Mouse (Mus musculus) embryonic facial prominence, embryonic 10.5 days (tissue): ENCODE measurements around the gene Slc9a8. TPM values are rescaled to one million over a fixed set of nuclear protein-coding genes. Genes with fewer than 3 reads are reported as not detected.
A peak's percentile ranks its signal among the peaks of the same experiment; 100 is the strongest.

Source experiments
- DNase-seq: peaks from one replicate; pipeline ENCODE4 v3.0.0-alpha.2; 2017; ENCODE audit warnings: low spot score
- H3K27ac ChIP-seq: fragments of 300-500 bp; sonication (generic); replicated peaks from 2 replicates; pipeline ENCODE4 v1.5.1; 2016; ENCODE audit warnings: mild to moderate bottlenecking
- H3K27me3 ChIP-seq: fragments of 300-500 bp; sonication (generic); replicated peaks from 2 replicates; pipeline ENCODE4 v1.6.1; 2016; ENCODE audit warnings: low read depth, mild to moderate bottlenecking; ENCODE audit not compliant: poor library complexity, severe bottlenecking
- H3K36me3 ChIP-seq: fragments of 300-500 bp; sonication (generic); replicated peaks from 2 replicates; pipeline ENCODE4 v1.6.1; 2016; ENCODE audit warnings: mild to moderate bottlenecking, moderate library complexity
- H3K4me1 ChIP-seq: fragments of 300-500 bp; sonication (generic); 2 replicates; pipeline ENCODE4 v1.6.1; 2016
- H3K4me3 ChIP-seq: fragments of 300-500 bp; sonication (generic); 2 replicates; pipeline ENCODE4 v1.5.1; 2016; ENCODE audit warnings: mild to moderate bottlenecking, moderate library complexity
- H3K9me3 ChIP-seq: fragments of 300-500 bp; sonication (generic); 2 replicates; pipeline ENCODE4 v1.6.1; 2016; ENCODE audit warnings: mild to moderate bottlenecking
- WGBS: fragments of 180-500 bp; shearing (Covaris S2); methylation state at CpG from one replicate; pipeline ENCODE4 v1.1.7; 2016; 5-methylcytosine and 5-hydroxymethylcytosine counted together
- polyA plus RNA-seq: library from polyadenylated mRNA; unstranded; fragments of >200 nt; fragmentation: Nextera tagmentation; extraction: Ambion mirVana; gene quantifications from 2 replicates; pipeline ENCODE4 v1.2.1, GENCODE M21; 2016

The Slc9a8 gene
- polyA plus RNA-seq, 1 experiment from 2014 or later, result 25.9 TPM

DNA sequence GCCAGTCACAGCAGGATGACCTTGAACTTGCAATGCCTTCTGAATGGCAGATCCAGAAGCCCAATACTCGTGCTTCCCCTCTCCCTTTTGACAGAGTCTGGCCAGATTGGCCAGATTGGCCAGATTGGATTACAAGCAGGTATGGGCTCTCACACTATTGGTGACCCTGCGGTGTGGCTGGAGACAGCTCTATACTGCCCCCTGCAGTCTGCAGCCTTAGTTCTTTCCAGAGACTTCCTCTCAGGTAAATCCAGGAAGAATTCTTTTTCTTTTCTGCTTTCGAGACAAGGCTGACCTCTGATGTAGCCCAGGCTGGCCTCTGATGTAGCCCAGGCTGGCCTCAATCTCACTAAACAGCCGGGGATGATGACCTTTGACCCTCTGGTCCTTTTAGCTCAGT, 3.8 kb upstream of the Slc9a8 start:
- no peaks in the 10 kb centered on the region for H3K27me3 ChIP-seq
- H3K4me1 ChIP-seq, result peaks cover 17% of the 10 kb centered on the region
- DNase-seq, result peak; percentile 77
- no peaks in the 10 kb centered on the region for H3K36me3 ChIP-seq
- no peak overlapping the region for H3K27ac ChIP-seq
- 0 out of 2 replicates have a peak, but pooled peaks cover 2% of the 10 kb centered on the region for H3K9me3 ChIP-seq
- 31% methylated on average over 4 of the region's 4 CpGs for whole genome bisulfite sequencing
- H3K4me3 ChIP-seq, result no peak overlapping the region

DNA sequence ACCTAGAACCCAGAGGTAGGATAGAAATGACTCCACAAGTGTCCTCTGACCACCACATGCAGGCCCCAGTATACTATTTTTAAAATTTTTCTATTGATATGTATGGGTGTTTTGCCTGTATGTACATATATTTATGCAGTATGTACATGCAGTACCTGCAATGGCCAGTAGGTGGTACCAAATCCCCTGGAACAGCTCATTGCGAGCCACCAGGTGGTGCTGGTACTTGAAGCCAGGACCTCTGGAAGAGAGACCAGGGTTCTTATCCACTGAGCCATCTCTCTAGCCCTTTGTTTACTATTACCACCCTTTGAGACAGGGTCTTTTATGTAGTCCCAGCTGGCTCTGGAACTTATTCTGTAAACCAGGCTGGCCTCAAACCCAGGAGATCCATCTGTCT, 2.3 kb upstream of the Slc9a8 start:
- 24% methylated on average over 1 of the region's 1 CpGs for WGBS

DNA sequence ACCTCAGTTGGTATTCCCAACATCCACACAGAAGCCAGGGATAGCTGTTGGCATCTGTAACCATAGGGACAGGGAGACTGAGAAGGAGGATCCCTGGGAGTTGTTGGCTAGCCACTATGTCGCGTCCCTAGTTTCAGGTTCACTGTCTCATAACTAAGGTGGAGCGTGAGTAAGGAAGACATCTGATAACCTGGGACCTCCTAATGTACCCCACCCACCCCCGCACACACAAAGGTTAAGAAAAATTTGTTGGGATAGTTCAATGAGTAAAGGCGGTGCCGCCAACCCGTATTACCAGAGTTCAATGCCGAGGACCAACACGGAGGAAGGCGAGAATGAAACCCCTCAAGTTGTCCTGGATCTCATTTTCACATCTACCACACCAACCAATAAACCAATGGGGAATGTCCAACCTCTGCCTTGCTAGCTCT, 686 bp upstream of the Slc9a8 start:
- Histone ChIP-seq H3K4me3 (peak overlapping the region; percentile 91), H3K27me3 (no peaks in the 10 kb centered on the region), H3K36me3 (peaks cover 25% of the 10 kb centered on the region), H3K4me1 (peaks cover 23% of the 10 kb centered on the region), H3K9me3 (no peaks in the 10 kb centered on the region), H3K27ac (peak overlapping the region; percentile 100)
- no peak for DNase-seq
- 25% methylated on average over 10 of the region's 10 CpGs for WGBS

More for the DNA sequence above, 2.3 kb upstream of the Slc9a8 start:
- H3K9me3 ChIP-seq, result 0 out of 2 replicates have a peak, but pooled peaks cover 2% of the 10 kb centered on the region
- peaks cover 23% of the 10 kb centered on the region for H3K4me1 ChIP-seq
- no peaks in the 10 kb centered on the region for H3K27me3 ChIP-seq
- peaks cover 9% of the 10 kb centered on the region for H3K36me3 ChIP-seq
- H3K27ac ChIP-seq, result no peak overlapping the region
- DNase-seq, result peak; percentile 74
- H3K4me3 ChIP-seq, result no peak overlapping the region

DNA sequence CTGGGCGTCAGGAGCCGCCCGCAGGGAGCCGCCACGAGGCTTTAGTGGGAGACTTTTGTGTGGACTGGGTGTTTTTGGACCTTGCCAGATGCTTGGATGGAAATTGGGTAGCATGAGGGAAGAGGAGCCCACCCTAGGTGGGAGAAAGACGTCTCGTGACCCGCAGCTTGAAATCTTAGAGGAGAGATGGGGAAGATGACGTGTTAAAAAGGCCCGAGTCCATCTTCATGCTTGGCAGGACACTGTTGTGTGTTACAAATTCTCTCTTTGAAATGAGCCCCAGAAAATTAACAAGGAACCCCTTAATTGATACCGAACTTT, 598 bp downstream of the Slc9a8 start:
- Histone ChIP-seq H3K27ac (peak overlapping the region; percentile 100), H3K4me3 (peak overlapping the region; percentile 91), H3K36me3 (peaks cover 38% of the 10 kb centered on the region), H3K4me1 (peaks cover 23% of the 10 kb centered on the region), H3K27me3 (no peaks in the 10 kb centered on the region), H3K9me3 (no peaks in the 10 kb centered on the region)
- no peak for DNase-seq
- 5% methylated on average over 11 of the region's 11 CpGs for WGBS

DNA sequence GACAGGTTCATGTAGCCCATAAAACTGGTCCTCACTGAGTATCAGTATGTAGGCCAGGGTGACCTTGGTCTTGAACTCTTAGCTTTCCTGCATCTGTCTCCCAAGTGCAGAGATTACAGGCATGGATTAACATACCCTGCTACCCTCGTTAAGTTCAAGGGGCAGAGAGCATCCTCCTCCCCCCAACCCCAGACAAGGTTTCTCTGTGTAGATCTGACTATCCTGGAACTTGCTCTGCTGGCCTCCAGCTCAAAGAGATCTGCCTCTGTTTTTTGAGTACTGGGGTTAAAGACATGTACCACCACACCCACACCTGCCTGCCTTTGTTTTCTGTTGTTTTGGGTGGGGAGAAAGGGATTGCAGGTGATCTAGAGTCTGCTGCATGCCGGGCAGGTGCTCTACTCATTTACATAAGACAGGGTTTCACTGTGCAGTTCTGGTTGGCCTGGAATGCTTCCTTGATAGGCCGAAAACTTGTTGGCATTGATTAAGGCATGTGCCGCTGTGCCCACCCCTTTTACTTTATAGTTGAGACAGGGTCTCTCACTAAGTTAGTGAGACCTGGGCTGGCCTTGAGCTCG, 1.6 kb downstream of the Slc9a8 start:
- peaks cover 23% of the 10 kb centered on the region for H3K4me1 ChIP-seq
- DNase-seq, result no peak
- 86% methylated on average over 5 of the region's 5 CpGs for WGBS
- no peaks in the 10 kb centered on the region for H3K9me3 ChIP-seq
- peaks cover 48% of the 10 kb centered on the region for H3K36me3 ChIP-seq
- peak overlapping the region; percentile 91 for H3K4me3 ChIP-seq
- no peaks in the 10 kb centered on the region for H3K27me3 ChIP-seq
- peak overlapping the region; percentile 100; the same call in 1 of the 2 replicates for H3K27ac ChIP-seq

DNA sequence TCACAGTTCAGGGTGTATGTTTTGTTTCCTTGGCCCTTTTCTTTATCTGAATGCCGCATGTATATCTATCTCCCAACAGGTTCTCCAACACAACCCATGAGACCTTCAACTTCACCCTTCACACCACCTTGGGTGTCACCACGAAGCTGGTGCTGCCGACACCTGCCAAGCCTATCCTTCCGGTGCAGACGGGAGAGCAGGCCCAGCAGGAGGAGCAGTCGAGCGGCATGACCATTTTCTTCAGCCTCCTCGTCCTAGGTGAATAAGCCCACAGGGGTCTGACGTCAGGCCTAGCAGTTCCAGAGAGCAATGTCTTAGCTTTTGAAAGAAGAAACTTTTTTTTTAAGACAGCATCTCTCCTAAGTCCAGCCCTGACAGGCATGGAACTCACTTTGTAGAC, 2.5 kb downstream of the Slc9a8 start:
- no peaks in the 10 kb centered on the region for H3K9me3 ChIP-seq
- H3K4me1 ChIP-seq, result peaks cover 23% of the 10 kb centered on the region
- H3K27me3 ChIP-seq, result no peaks in the 10 kb centered on the region
- WGBS, result 84% methylated on average over 9 of the region's 9 CpGs
- no peak overlapping the region for H3K27ac ChIP-seq
- H3K36me3 ChIP-seq, result peaks cover 55% of the 10 kb centered on the region
- no peak overlapping the region for H3K4me3 ChIP-seq
- DNase-seq, result no peak

DNA sequence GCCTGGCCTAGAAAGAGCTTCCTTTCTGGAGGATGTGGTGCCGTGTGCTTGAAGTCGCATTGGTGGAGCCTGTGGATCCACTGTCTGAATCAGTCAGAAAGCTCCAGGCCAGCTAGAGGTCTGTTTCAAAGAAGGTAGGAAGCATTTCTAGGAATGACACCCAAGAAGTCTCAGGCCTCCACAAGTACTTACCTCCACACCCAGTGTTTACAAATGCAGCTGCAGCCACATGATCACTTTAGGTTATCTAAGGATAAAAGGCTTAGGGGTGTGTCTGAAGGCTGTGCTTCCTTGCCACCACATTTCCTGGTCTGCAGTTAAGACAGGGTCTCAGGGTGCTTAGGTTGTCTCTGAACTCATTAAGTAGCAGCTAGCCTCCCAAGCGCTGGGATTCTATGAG, 3.0 kb downstream of the Slc9a8 start:
- H3K36me3 ChIP-seq, result peaks cover 60% of the 10 kb centered on the region
- H3K27ac ChIP-seq, result no peak overlapping the region
- no peaks in the 10 kb centered on the region for H3K27me3 ChIP-seq
- no peaks in the 10 kb centered on the region for H3K9me3 ChIP-seq
- 94% methylated on average over 3 of the region's 3 CpGs for WGBS
- DNase-seq, result no peak
- no peak overlapping the region for H3K4me3 ChIP-seq
- H3K4me1 ChIP-seq, result peaks cover 23% of the 10 kb centered on the region

DNA sequence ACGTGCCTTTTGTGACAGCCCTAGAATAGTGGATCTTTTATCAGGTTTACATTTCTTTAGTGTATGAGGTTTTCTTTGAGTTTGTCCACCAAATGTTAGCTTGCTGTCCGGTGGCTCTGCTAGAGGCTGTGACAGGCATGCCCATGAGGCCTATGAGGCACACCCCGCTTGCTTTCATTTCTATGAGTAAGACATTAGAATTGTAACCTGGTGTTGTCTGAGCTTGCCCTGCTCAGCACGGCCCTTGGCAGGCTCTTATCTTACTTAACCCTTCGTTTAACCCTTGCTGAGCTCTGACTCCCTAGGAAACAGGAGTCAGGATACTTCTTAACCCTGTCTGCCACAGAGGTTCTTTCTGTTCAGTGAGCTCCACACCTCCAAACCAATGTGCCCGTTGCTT, 3.9 kb downstream of the Slc9a8 start:
- DNase-seq, result no peak
- H3K36me3 ChIP-seq, result peaks cover 66% of the 10 kb centered on the region
- peaks cover 20% of the 10 kb centered on the region for H3K4me1 ChIP-seq
- no peak overlapping the region for H3K4me3 ChIP-seq
- no peaks in the 10 kb centered on the region for H3K27me3 ChIP-seq
- no peaks in the 10 kb centered on the region for H3K9me3 ChIP-seq
- no peak overlapping the region for H3K27ac ChIP-seq
- 86% methylated on average over 6 of the region's 6 CpGs for WGBS

DNA sequence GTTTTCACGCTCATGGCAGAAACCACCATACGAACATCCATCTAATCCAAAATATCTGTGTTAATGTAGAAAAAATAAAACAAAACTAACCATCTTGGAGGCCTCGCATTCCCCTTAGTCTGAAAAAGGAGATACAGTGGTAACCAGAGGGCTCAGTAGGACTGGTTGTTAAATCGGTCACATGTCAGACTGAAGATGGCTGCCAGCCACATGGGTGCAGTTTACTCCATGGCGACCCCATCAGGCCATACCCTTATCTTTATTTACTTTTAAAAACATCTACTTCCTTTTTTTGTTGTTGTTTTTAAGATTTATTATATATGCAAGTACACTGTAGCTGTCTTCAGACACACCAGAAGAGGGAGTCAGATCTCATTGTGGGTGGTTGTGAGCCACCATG, 8.1 kb downstream of the Slc9a8 start:
- DNase-seq, result no peak
- no peaks in the 10 kb centered on the region for H3K4me1 ChIP-seq
- H3K4me3 ChIP-seq, result no peak overlapping the region
- H3K36me3 ChIP-seq, result peaks cover 89% of the 10 kb centered on the region
- no peaks in the 10 kb centered on the region for H3K27me3 ChIP-seq
- WGBS, result 94% methylated on average over 5 of the region's 5 CpGs
- H3K9me3 ChIP-seq, result no peaks in the 10 kb centered on the region
- H3K27ac ChIP-seq, result no peak overlapping the region

- Histone ChIP-seq H3K4me3 (no peak overlapping the region), H3K36me3 (peaks cover 89% of the 10 kb centered on the region), H3K27me3 (no peaks in the 10 kb centered on the region), H3K4me1 (no peaks in the 10 kb centered on the region), H3K27ac (0 out of 2 replicates have a peak overlapping the region, but pooled peaks have one; percentile 48), H3K9me3 (no peaks in the 10 kb centered on the region)
- DNase-seq, result no peak
- WGBS, result 66% methylated on average over 9 of the region's 9 CpGs
Observed at GRCm38 (mm10) chr2:167430737-167431417, 9.4 kb downstream of the Slc9a8 start.

DNA sequence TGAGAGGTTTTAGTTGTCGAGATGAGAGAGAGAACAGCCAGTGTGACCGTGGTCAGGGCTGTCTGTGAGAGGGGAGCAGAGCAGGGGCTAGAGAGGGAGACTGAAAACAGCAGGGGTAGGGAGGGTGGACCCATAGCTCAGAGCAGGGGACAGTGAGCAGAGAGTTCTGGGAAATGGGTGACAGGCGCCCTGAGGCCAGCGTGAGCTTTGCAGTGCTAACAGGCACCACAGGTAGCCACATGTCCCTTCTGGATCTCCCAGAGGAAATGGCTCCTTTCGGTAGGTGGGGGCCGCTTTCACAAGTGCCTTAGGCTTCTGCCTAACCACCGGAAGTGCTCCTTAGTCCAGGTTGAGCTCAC, 9.9 kb downstream of the Slc9a8 start:
- Histone ChIP-seq H3K4me3 (no peak overlapping the region), H3K9me3 (no peaks in the 10 kb centered on the region), H3K27ac (peak overlapping the region; percentile 48; the same call in 1 of the 2 replicates), H3K36me3 (peaks cover 89% of the 10 kb centered on the region), H3K27me3 (no peaks in the 10 kb centered on the region), H3K4me1 (no peaks in the 10 kb centered on the region)
- 69% methylated on average over 7 of the region's 7 CpGs for WGBS
- DNase-seq, result no peak

- Histone ChIP-seq H3K36me3 (peaks cover 89% of the 10 kb centered on the region), H3K27me3 (no peaks in the 10 kb centered on the region), H3K9me3 (no peaks in the 10 kb centered on the region), H3K4me1 (no peaks in the 10 kb centered on the region), H3K27ac (no peak overlapping the region), H3K4me3 (no peak overlapping the region)
- DNase-seq, result no peak
- 92% methylated on average over 6 of the region's 6 CpGs for WGBS
Observed at GRCm38 (mm10) chr2:167434570-167434969, 13.1 kb downstream of the Slc9a8 start.

DNA sequence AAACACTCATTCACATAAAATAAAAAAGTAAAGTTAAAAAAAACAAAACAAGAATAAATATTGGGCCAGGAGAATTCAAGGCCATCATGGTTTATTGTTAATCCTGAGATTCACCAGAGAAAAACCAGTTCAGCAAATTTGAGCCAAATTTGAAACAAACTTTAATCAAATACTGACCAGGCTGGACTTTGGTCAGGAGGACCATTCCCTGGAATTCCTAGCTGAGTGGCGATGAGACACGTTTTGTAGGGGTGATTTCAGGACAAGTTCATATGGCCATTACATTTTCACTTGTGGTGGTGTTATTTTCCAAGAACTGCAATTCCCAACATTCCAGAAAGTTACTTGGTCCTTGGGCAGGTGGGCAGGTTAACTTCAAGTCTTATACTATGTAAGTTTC, 14.1 kb downstream of the Slc9a8 start:
- DNase-seq, result no peak
- Histone ChIP-seq H3K9me3 (no peaks in the 10 kb centered on the region), H3K4me3 (no peak overlapping the region), H3K36me3 (peaks cover 92% of the 10 kb centered on the region), H3K4me1 (no peaks in the 10 kb centered on the region), H3K27ac (no peak overlapping the region), H3K27me3 (no peaks in the 10 kb centered on the region)
- 97% methylated on average over 2 of the region's 2 CpGs for WGBS
